15 mouse cellular contexts compared by ENCODE assay signal in the genomic region with DNA sequence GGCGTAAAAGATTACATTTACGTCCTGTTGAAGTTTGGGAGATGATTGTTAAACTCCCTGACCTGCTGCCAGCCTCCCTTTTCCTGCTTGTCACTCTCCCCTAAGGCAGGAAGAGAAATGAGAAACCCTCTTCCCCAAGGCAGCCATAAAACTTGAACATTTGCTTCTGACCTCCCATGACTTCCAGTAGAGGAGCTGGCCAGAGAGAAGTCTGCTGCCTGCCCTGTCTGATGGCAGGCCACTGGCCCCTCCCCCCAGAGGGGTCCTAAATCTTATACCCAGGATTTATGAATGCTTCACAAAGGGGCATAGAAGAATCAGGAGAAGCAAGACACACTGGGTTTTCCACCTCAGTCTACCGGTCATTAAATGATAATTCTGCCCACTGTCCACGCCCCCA. TPM values are rescaled to one million over a fixed set of nuclear protein-coding genes. Genes with fewer than 3 reads are reported as not detected.
DNase-seq lines count a peak whose midpoint lies in the region; ATAC-seq and TF ChIP-seq lines count a peak whose summit lies in the region.
"Had no signal": no experiment of that assay in that cellular context is flagged by ENCODE, and none has a peak within 500 bp of the region (broad histone marks: within the 10 kb centered on the region; RNA-seq: fewer than 3 reads in every experiment).

No protein-coding gene starts in this region.

- TF ChIP-seq POLR2A in bone marrow macrophage, adult 2 months (IDR thresholded peaks at IDR 0.05; ENCODE audit: borderline replicate concordance, low read depth, low read length), result no peak

- no peak overlapping the region for H3K4me3 ChIP-seq in heart, embryonic 12.5 days
- H3K4me3 ChIP-seq in bone marrow macrophage, adult 2 months (ENCODE audit: insufficient read depth, low read length), result peak overlapping the region; percentile 1; the same call in 1 of the 2 replicates
- H3K4me3 ChIP-seq in embryonic facial prominence, embryonic 11.5 days (ENCODE audit: low read depth, low read length), result no peak overlapping the region
- H3K4me3 ChIP-seq in forebrain, embryonic 14.5 days (ENCODE audit: low read depth, low read length), result no peak overlapping the region
- H3K4me3 ChIP-seq: forebrain, embryonic 12.5 days; hindbrain, embryonic 12.5 days had no signal

- peaks cover 20% of the 10 kb centered on the region for H3K4me1 ChIP-seq in heart, embryonic 12.5 days (replicated peaks)
- peaks cover 25% of the 10 kb centered on the region for H3K4me1 ChIP-seq in bone marrow macrophage, adult 2 months (ENCODE audit: control insufficient read depth, insufficient read depth, low read length)
- H3K4me1 ChIP-seq in embryonic facial prominence, embryonic 11.5 days (ENCODE audit: control insufficient read depth, insufficient read depth, low read length), result peaks cover 4% of the 10 kb centered on the region; the same call in 1 of the 2 replicates
- H3K4me1 ChIP-seq in forebrain, embryonic 14.5 days (ENCODE audit: control insufficient read depth, insufficient read depth, low read length), result peaks cover 4% of the 10 kb centered on the region; the same call in 1 of the 2 replicates

- H3K36me3 ChIP-seq in heart, embryonic 12.5 days, result peaks cover 25% of the 10 kb centered on the region
- no peaks in the 10 kb centered on the region for H3K36me3 ChIP-seq in embryonic facial prominence, embryonic 11.5 days (replicated peaks; ENCODE audit: control insufficient read depth, insufficient read depth, low read depth, low read length)
- H3K36me3 ChIP-seq in forebrain, embryonic 14.5 days (ENCODE audit: control insufficient read depth, insufficient read depth, low read length), result no peaks in the 10 kb centered on the region
- H3K36me3 ChIP-seq: forebrain, embryonic 12.5 days; hindbrain, embryonic 12.5 days had no signal

- no peak for ATAC-seq in heart, embryonic 12.5 days (ENCODE audit: insufficient number of reproducible peaks, low FRiP score)
- no peak for ATAC-seq in embryonic facial prominence, embryonic 11.5 days (replicated peaks; ENCODE audit: insufficient number of reproducible peaks, low FRiP score, low TSS enrichment, low read depth)
- no peak for ATAC-seq in forebrain, embryonic 14.5 days

- no peak overlapping the region for H3K9ac ChIP-seq in heart, embryonic 12.5 days
- peak overlapping the region; percentile 25; the same call in 1 of the 2 replicates for H3K9ac ChIP-seq in embryonic facial prominence, embryonic 11.5 days (replicated peaks; ENCODE audit: low read length)
- no peak overlapping the region for H3K9ac ChIP-seq in forebrain, embryonic 14.5 days (ENCODE audit: low read length)
- H3K9ac ChIP-seq: forebrain, embryonic 12.5 days; hindbrain, embryonic 12.5 days had no signal

- TF ChIP-seq CTCF in bone marrow macrophage, adult 2 months (IDR thresholded peaks at IDR 0.05; ENCODE audit: low read depth, low read length), result no peak

- H3K4me2 ChIP-seq in heart, embryonic 12.5 days, result peak overlapping the region; percentile 12; the same call in 1 of the 2 replicates
- 0 out of 2 replicates have a peak overlapping the region, but pooled peaks have one; percentile 16 for H3K4me2 ChIP-seq in embryonic facial prominence, embryonic 11.5 days (ENCODE audit: low read depth, low read length)
- no peak overlapping the region for H3K4me2 ChIP-seq in forebrain, embryonic 14.5 days (ENCODE audit: low read length)
- H3K4me2 ChIP-seq: forebrain, embryonic 12.5 days; hindbrain, embryonic 12.5 days had no signal

- no peak for DNase-seq in heart, adult 18-20 months
- DNase-seq in embryonic facial prominence, embryonic 11.5 days (ENCODE audit: low spot score), result no peak
- peak; percentile 25 to 39 for DNase-seq in kidney, postnatal 25 days
- no peak for DNase-seq in cerebellum, postnatal 10 days
- DNase-seq in T-cell, adult 2 months (ENCODE audit: low spot score), result no peak
- no peak for DNase-seq in forebrain, embryonic 14.5 days (ENCODE audit: low spot score)
- DNase-seq: B cell, adult 2 months; cerebellum, adult 11-12 months; layer of hippocampus, postnatal 36 days; thymus, postnatal 4 days had no signal

- H3K27me3 ChIP-seq in heart, embryonic 12.5 days (replicated peaks), result no peaks in the 10 kb centered on the region
- H3K27me3 ChIP-seq in embryonic facial prominence, embryonic 11.5 days (ENCODE audit: control insufficient read depth, insufficient read depth, low read length), result no peaks in the 10 kb centered on the region
- H3K27me3 ChIP-seq in forebrain, embryonic 14.5 days (replicated peaks; ENCODE audit: control insufficient read depth, insufficient read depth, low read length), result 0 out of 2 replicates have a peak, but pooled peaks cover 6% of the 10 kb centered on the region

- no peaks in the 10 kb centered on the region; the same call in 1 of the 2 replicates for H3K9me3 ChIP-seq in heart, embryonic 12.5 days (replicated peaks)
- H3K9me3 ChIP-seq in embryonic facial prominence, embryonic 11.5 days (replicated peaks; ENCODE audit: control insufficient read depth, low read length), result no peaks in the 10 kb centered on the region
- no peaks in the 10 kb centered on the region for H3K9me3 ChIP-seq in forebrain, embryonic 14.5 days (replicated peaks; ENCODE audit: control insufficient read depth, low read length)
- H3K9me3 ChIP-seq: forebrain, embryonic 12.5 days; hindbrain, embryonic 12.5 days had no signal

- 68% methylated on average over 4 of the region's 4 CpGs for WGBS in heart, embryonic 12.5 days
- WGBS in embryonic facial prominence, embryonic 11.5 days, result 41% methylated on average over 4 of the region's 4 CpGs
- 85% methylated on average over 4 of the region's 4 CpGs for WGBS in forebrain, embryonic 14.5 days

- H3K27ac ChIP-seq in heart, embryonic 12.5 days (ENCODE audit: poor library complexity, severe bottlenecking), result peak overlapping the region; percentile 43; the same call in 1 of the 2 replicates
- 0 out of 2 replicates have a peak overlapping the region, but pooled peaks have one; percentile 3 for H3K27ac ChIP-seq in bone marrow macrophage, adult 2 months (ENCODE audit: insufficient read depth, low read depth, low read length)
- 0 out of 2 replicates have a peak overlapping the region, but pooled peaks have one; percentile 38 for H3K27ac ChIP-seq in embryonic facial prominence, embryonic 11.5 days (replicated peaks; ENCODE audit: low read depth, low read length)
- H3K27ac ChIP-seq in forebrain, embryonic 14.5 days (ENCODE audit: low read depth, low read length), result no peak overlapping the region
- H3K27ac ChIP-seq: forebrain, embryonic 12.5 days; hindbrain, embryonic 12.5 days; macrophage had no signal

RNA-seq across cellular contexts. Expression of gene Igf1, which starts 5.3 kb away (rescaled TPM):
- polyA plus RNA-seq in heart, embryonic 12.5 days (2016; fragmentation: Nextera tagmentation; extraction: Ambion mirVana), result 49.9 and 50.6 TPM in 2 replicates
- total RNA-seq in heart, adult 18-20 months (2021), result 10 to 100 TPM; 11.2 to 13.4 TPM
- polyA plus RNA-seq in bone marrow macrophage, adult 2 months (2012; ENCODE audit: insufficient read depth, insufficient read length, missing spikeins), result 1,038 and 1,121 TPM in 2 replicates
- 66.3 and 67.8 TPM in 2 replicates for polyA plus RNA-seq in embryonic facial prominence, embryonic 11.5 days (2014; fragmentation: Nextera tagmentation; extraction: Ambion mirVana)
- polyA plus RNA-seq in forebrain, embryonic 14.5 days (2014; fragmentation: Nextera tagmentation; extraction: Ambion mirVana), result 5.0 and 6.6 TPM in 2 replicates

Comparison
In these comparisons a context has a peak if more than half of its experiments do, and no peak if none do; other contexts are left out.
1. DNase-seq: peak in kidney, postnatal 25 days (2 of 2); none in heart, adult 18-20 months (0 of 2), embryonic facial prominence, embryonic 11.5 days (single experiment), cerebellum, postnatal 10 days (0 of 2), T-cell, adult 2 months (single experiment) and forebrain, embryonic 14.5 days (single experiment).
2. RNA of gene Igf1, which starts 5.3 kb away (polyA plus RNA-seq): 1,038 to 1,121 TPM in bone marrow macrophage, adult 2 months; 66.3 to 67.8 TPM in embryonic facial prominence, embryonic 11.5 days, 49.9 to 50.6 TPM in heart, embryonic 12.5 days and 5.0 to 6.6 TPM in forebrain, embryonic 14.5 days; every median in the first group is over 10 times any median in the second.